Mouse (Mus musculus) liver, embryonic 11.5 days (tissue): ENCODE results near the gene Alppl2. TPM values are rescaled to one million over a fixed set of nuclear protein-coding genes. Genes with fewer than 3 reads are reported as not detected.

Experiments used
- ATAC-seq: fragments of 200-750 bp; cut with Nextera tagmentation; replicated peaks from 2 replicates; pipeline ENCODE4 v1.8.0; 2017; ENCODE audit warnings: moderate number of reproducible peaks, mild to moderate bottlenecking, moderate TSS enrichment, moderate library complexity; ENCODE audit not compliant: low FRiP score
- DNase-seq: peaks from one replicate; pipeline ENCODE4 v3.0.0-alpha.2; 2017; ENCODE audit warnings: low spot score
- H3K27ac ChIP-seq: fragments of 300-500 bp; sonication (generic); 2 replicates; pipeline ENCODE4 v1.5.1; 2014; ENCODE audit warnings: mild to moderate bottlenecking, low read depth, low read length, control low read depth
- H3K27me3 ChIP-seq: fragments of 300-500 bp; sonication (generic); replicated peaks from 2 replicates; pipeline ENCODE4 v1.6.1; 2014; ENCODE audit warnings: low read length, mixed read lengths; ENCODE audit not compliant: control insufficient read depth, insufficient read depth
- H3K36me3 ChIP-seq: fragments of 300-500 bp; sonication (generic); 2 replicates; pipeline ENCODE4 v1.6.1; 2014; ENCODE audit warnings: mild to moderate bottlenecking, low read length, moderate library complexity, mixed read lengths; ENCODE audit not compliant: control insufficient read depth, insufficient read depth
- H3K4me1 ChIP-seq: fragments of 300-500 bp; sonication (generic); replicated peaks from 2 replicates; pipeline ENCODE4 v1.6.1; 2014; ENCODE audit warnings: low read length, mixed read lengths; ENCODE audit not compliant: control insufficient read depth, insufficient read depth
- H3K4me2 ChIP-seq: fragments of 300-500 bp; sonication (generic); 2 replicates; pipeline ENCODE4 v1.6.1; 2014; ENCODE audit warnings: mild to moderate bottlenecking, control low read depth, moderate library complexity
- H3K4me3 ChIP-seq: fragments of 300-500 bp; sonication (generic); 2 replicates; pipeline ENCODE4 v1.5.1; 2014; ENCODE audit warnings: low read depth, low read length, control low read depth
- H3K9ac ChIP-seq: fragments of 300-500 bp; sonication (generic); 2 replicates; pipeline ENCODE4 v1.6.1; 2014; ENCODE audit warnings: low read depth, low read length, control low read depth
- H3K9me3 ChIP-seq: fragments of 300-500 bp; sonication (generic); 2 replicates; pipeline ENCODE4 v1.6.1; 2016; ENCODE audit warnings: low read length, inconsistent platforms, mixed read lengths; ENCODE audit not compliant: control insufficient read depth
- WGBS: fragments of 180-500 bp; shearing (Covaris S2); extraction: QIAGEN DNeasy Blood & Tissue Kit; methylation state at CpG from one replicate; pipeline ENCODE4 v1.1.7; 2014; 5-methylcytosine and 5-hydroxymethylcytosine counted together
- polyA plus RNA-seq: library from polyadenylated mRNA; unstranded; fragments of >200 nt; fragmentation: Nextera tagmentation; extraction: Ambion mirVana; gene quantifications from 2 replicates; pipeline ENCODE4 v1.2.1, GENCODE M21; 2014

Gene Alppl2
- 0.14 TPM in 1 of 2 replicates, not detected in the other for polyA plus RNA-seq

- H3K4me1 ChIP-seq, result no peaks in the 10 kb centered on the region
- ATAC-seq (no peak), DNase-seq (no peak)
- H3K4me3 ChIP-seq, result no peak within 1 kb of the TSS
- no peaks in the 10 kb centered on the region; the same call in 1 of the 2 replicates for H3K27me3 ChIP-seq
- H3K27ac ChIP-seq, result no peak within 1 kb of the TSS
- H3K9ac ChIP-seq, result no peak within 1 kb of the TSS
- H3K36me3 ChIP-seq, result no peaks in the 10 kb centered on the region
- 67% methylated on average over 4 of the region's 4 CpGs for WGBS
- no peaks in the 10 kb centered on the region for H3K9me3 ChIP-seq
- no peak within 1 kb of the TSS for H3K4me2 ChIP-seq
Observed at GRCm38 (mm10) chr1:87089828-87090227, at the start of gene Alppl2. Gene Alppl2 (minus strand): TSS chr1:87089928.

- no peak overlapping the region for H3K4me3 ChIP-seq
- no peaks in the 10 kb centered on the region for H3K36me3 ChIP-seq
- H3K9ac ChIP-seq, result no peak overlapping the region
- no peaks in the 10 kb centered on the region for H3K4me1 ChIP-seq
- no peaks in the 10 kb centered on the region for H3K9me3 ChIP-seq
- ATAC-seq (no peak), DNase-seq (no peak)
- WGBS, result 69% methylated on average over 4 of the region's 4 CpGs
- no peak overlapping the region for H3K4me2 ChIP-seq
- H3K27ac ChIP-seq, result no peak overlapping the region
- peaks cover 25% of the 10 kb centered on the region for H3K27me3 ChIP-seq
Observed at GRCm38 (mm10) chr1:87131803-87132202, 42.1 kb upstream of the Alppl2 start.

- H3K4me3 ChIP-seq, result no peak overlapping the region
- DNase-seq, result no peak
- 12% methylated on average over 43 of the region's 43 CpGs for WGBS
Observed at GRCm38 (mm10) chr1:87127206-87128030, 37.7 kb upstream of the Alppl2 start.

GRCm38 (mm10) chr1:87124673-87125072 is 34.9 kb upstream of the Alppl2 start, which contains the start of gene Akp3:
Gene Akp3 (plus strand): TSS chr1:87124973.
- no peak within 1 kb of the TSS for H3K9ac ChIP-seq
- DNase-seq, result no peak
- no peaks in the 10 kb centered on the region for H3K4me1 ChIP-seq
- H3K36me3 ChIP-seq, result no peaks in the 10 kb centered on the region
- H3K9me3 ChIP-seq, result no peaks in the 10 kb centered on the region
- WGBS, result 77% methylated on average over 6 of the region's 6 CpGs
- no peak for ATAC-seq
- H3K4me2 ChIP-seq, result no peak within 1 kb of the TSS
- H3K27me3 ChIP-seq, result peaks cover 37% of the 10 kb centered on the region
- no peak within 1 kb of the TSS for H3K27ac ChIP-seq
- no peak within 1 kb of the TSS for H3K4me3 ChIP-seq

More at GRCm38 (mm10) chr1:87127206-87128030, 37.7 kb upstream of the Alppl2 start:
- no peaks in the 10 kb centered on the region for H3K9me3 ChIP-seq
- no peaks in the 10 kb centered on the region for H3K36me3 ChIP-seq
- no peak overlapping the region for H3K9ac ChIP-seq
- no peak overlapping the region for H3K27ac ChIP-seq
- H3K4me2 ChIP-seq, result no peak overlapping the region
- no peaks in the 10 kb centered on the region for H3K4me1 ChIP-seq
- peaks cover 37% of the 10 kb centered on the region for H3K27me3 ChIP-seq
- no peak for ATAC-seq

- H3K9ac ChIP-seq, result no peak overlapping the region
- H3K4me2 ChIP-seq, result no peak overlapping the region
- no peaks in the 10 kb centered on the region for H3K36me3 ChIP-seq
- no peaks in the 10 kb centered on the region for H3K27me3 ChIP-seq
- DNase-seq (no peak), ATAC-seq (no peak)
- 70% methylated on average over 1 of the region's 1 CpGs for WGBS
- H3K4me3 ChIP-seq, result no peak overlapping the region
- H3K4me1 ChIP-seq, result no peaks in the 10 kb centered on the region
- no peaks in the 10 kb centered on the region for H3K9me3 ChIP-seq
- H3K27ac ChIP-seq, result no peak overlapping the region
Observed at GRCm38 (mm10) chr1:87114784-87115183, 25.1 kb upstream of the Alppl2 start.

GRCm38 (mm10) chr1:87111719-87112354 is 22.1 kb upstream of the Alppl2 start:
- ATAC-seq (no peak), DNase-seq (no peak)
- Histone ChIP-seq H3K4me1 (no peaks in the 10 kb centered on the region), H3K9ac (no peak overlapping the region), H3K4me2 (no peak overlapping the region), H3K36me3 (no peaks in the 10 kb centered on the region), H3K9me3 (no peaks in the 10 kb centered on the region), H3K27me3 (no peaks in the 10 kb centered on the region), H3K4me3 (no peak overlapping the region), H3K27ac (no peak overlapping the region)
- 47% methylated on average over 9 of the region's 9 CpGs for WGBS

- no peaks in the 10 kb centered on the region for H3K36me3 ChIP-seq
- H3K4me1 ChIP-seq, result no peaks in the 10 kb centered on the region
- DNase-seq (no peak), ATAC-seq (no peak)
- H3K9ac ChIP-seq, result no peak overlapping the region
- H3K4me3 ChIP-seq, result no peak overlapping the region
- WGBS, result 82% methylated on average over 4 of the region's 4 CpGs
- H3K27me3 ChIP-seq, result no peaks in the 10 kb centered on the region
- no peak overlapping the region for H3K27ac ChIP-seq
- no peaks in the 10 kb centered on the region for H3K9me3 ChIP-seq
- H3K4me2 ChIP-seq, result no peak overlapping the region
Observed at GRCm38 (mm10) chr1:87108564-87108963, 18.8 kb upstream of the Alppl2 start.

GRCm38 (mm10) chr1:87106536-87106935 is 16.8 kb upstream of the Alppl2 start:
- Histone ChIP-seq H3K27ac (no peak overlapping the region), H3K4me2 (no peak overlapping the region), H3K36me3 (no peaks in the 10 kb centered on the region), H3K9ac (no peak overlapping the region), H3K4me3 (no peak overlapping the region), H3K4me1 (no peaks in the 10 kb centered on the region), H3K9me3 (no peaks in the 10 kb centered on the region), H3K27me3 (no peaks in the 10 kb centered on the region)
- no peak for DNase-seq
- 75% methylated on average over 8 of the region's 8 CpGs for WGBS
- ATAC-seq, result no peak
